Mouse (Mus musculus): ENCODE data around the gene Gm13941.

Gene Gm13941

DNA sequence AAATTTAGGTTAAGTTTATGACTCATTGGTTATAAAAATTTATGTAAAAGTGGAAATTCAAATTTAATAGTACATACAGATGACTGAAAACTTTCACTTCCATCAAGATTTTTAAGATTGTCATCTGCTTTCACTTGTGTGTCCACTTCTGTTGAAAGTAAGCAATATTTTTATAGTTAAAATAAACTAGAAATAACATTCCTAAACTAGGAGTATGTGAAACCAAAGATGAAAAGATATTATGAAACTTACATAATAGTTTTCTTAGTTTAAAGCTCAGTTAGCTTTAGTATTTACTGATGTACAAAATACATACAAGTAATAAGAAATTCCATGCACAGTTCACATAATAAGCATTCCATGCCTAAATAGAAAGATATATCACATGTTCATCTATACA, at the start of gene Gm13941:
Gene Gm13941 (minus strand): TSS at position 101 of the 400 bp plus-strand sequence.
- DNase-seq, result no peak

DNA sequence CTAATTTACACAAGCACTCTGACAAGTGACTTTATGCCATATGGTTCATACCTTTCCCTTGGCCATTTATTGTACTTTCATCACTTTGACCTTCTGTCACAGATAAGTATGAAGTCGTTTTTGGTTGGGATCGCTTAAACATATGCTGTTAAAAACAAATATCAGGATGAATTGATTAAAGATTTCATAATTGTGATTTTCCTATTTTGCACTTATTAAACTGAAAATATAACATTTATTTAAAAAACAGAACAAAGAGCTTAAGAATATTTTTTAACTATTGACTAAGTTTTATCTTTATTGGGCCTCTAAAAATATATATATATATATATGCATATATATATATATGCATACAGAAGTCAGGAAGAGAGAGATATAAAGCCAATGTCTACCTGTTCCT, 47.1 kb upstream of the Gm13941 start, which contains the start of gene Gm15130:
Gene Gm15130 (minus strand): TSS at position 101 of the 400 bp plus-strand sequence.
- DNase-seq, result no peak

DNA sequence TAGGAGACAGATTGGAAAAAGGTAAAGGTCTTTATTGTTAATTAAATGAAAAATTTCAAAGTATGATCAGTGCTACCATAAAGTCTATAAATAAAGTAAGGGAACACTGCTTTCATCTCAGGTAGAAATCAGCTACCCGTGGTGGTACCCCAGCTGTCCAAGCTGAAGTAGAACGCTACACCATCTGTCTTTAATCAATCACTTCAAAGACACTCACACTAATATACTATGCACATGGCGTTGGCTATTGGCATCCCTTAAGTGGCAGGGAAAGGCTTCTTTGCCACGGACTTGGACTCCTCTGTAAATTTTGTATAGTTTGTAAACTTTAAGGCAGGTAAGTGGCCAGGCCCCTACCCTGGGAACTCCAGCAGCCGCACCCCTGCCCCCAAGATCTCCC, 30.0 kb upstream of the Gm13941 start:
- no peak for DNase-seq

GRCm38 (mm10) chr2:111058586-111059261, 47.1 kb downstream of the Gm13941 start:
- DNase-seq, result no peak

Measured in thymus, postnatal 4 days (tissue).